Mouse (Mus musculus) intestine, embryonic 16.5 days (tissue): ENCODE measurements around the gene Phkg1. TPM values are rescaled to one million over a fixed set of nuclear protein-coding genes. Genes with fewer than 3 reads are reported as not detected.

Source experiments
- ATAC-seq: fragments of 200-750 bp; cut with Nextera tagmentation; 2 replicates; pipeline ENCODE4 v1.8.0; 2017; ENCODE audit warnings: moderate TSS enrichment, moderate library complexity
- H3K27ac ChIP-seq: fragments of 300-500 bp; sonication (generic); 2 replicates; pipeline ENCODE4 v1.5.1; 2014; ENCODE audit warnings: mild to moderate bottlenecking, low read length
- H3K27me3 ChIP-seq: fragments of 300-500 bp; sonication (generic); replicated peaks from 2 replicates; pipeline ENCODE4 v1.6.1; 2014; ENCODE audit warnings: low read length, control low read depth, mixed read lengths; ENCODE audit not compliant: control insufficient read depth, insufficient read depth
- H3K36me3 ChIP-seq: fragments of 300-500 bp; sonication (generic); 2 replicates; pipeline ENCODE4 v1.6.1; 2014; ENCODE audit warnings: low read length, control low read depth; ENCODE audit not compliant: control insufficient read depth, insufficient read depth
- H3K4me1 ChIP-seq: fragments of 300-500 bp; sonication (generic); 2 replicates; pipeline ENCODE4 v1.6.1; 2014; ENCODE audit warnings: low read length, control low read depth, mixed read lengths; ENCODE audit not compliant: control insufficient read depth, insufficient read depth
- H3K4me2 ChIP-seq: fragments of 300-500 bp; sonication (generic); 2 replicates; pipeline ENCODE4 v1.6.1; 2014; ENCODE audit warnings: low read depth, low read length, control low read depth
- H3K4me3 ChIP-seq: fragments of 300-500 bp; sonication (generic); 2 replicates; pipeline ENCODE4 v1.5.1; 2014; ENCODE audit warnings: mild to moderate bottlenecking, low read length
- H3K9ac ChIP-seq: fragments of 300-500 bp; sonication (generic); 2 replicates; pipeline ENCODE4 v1.6.1; 2014; ENCODE audit warnings: low read depth, low read length
- H3K9me3 ChIP-seq: fragments of 300-500 bp; sonication (generic); 2 replicates; pipeline ENCODE4 v1.6.1; 2016; ENCODE audit warnings: low read length, control low read depth; ENCODE audit not compliant: control insufficient read depth
- WGBS: fragments of 180-500 bp; shearing (Covaris S2); extraction: QIAGEN DNeasy Blood & Tissue Kit; methylation state at CpG from one replicate; pipeline ENCODE4 v1.1.7; 2014; 5-methylcytosine and 5-hydroxymethylcytosine counted together
- polyA plus RNA-seq: library from polyadenylated mRNA; unstranded; fragments of >200 nt; fragmentation: Nextera tagmentation; extraction: Ambion mirVana; gene quantifications from 2 replicates; pipeline ENCODE4 v1.2.1, GENCODE M21; 2015

The Phkg1 gene
- polyA plus RNA-seq, 1 experiment from 2014 or later: 0.11 TPM

DNA sequence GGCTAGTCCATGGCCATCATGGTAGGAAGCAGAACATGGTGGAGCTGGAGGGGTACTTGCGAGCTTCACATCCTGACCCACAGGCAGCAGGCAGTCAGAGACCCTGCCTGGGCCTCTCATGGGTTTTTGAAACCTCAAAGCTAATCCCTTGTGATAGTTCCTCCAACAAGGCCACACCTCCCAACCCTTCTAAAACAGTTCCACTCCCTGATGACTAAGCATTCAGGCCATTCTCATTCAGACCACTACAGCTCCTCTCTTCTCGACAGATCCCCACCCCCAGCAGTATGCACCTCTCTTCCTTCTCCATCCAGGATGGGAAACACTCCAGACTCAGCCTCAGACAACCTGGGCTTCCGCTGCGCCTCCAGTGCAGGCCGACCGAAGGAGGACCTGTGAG, 36.0 kb downstream of the Phkg1 start:
- ATAC-seq: no peak
- Histone ChIP-seq H3K27me3 (no peaks in the 10 kb centered on the region), H3K4me2 (no peak overlapping the region), H3K4me3 (no peak overlapping the region), H3K36me3 (peaks cover 15% of the 10 kb centered on the region), H3K9me3 (no peaks in the 10 kb centered on the region), H3K27ac (no peak overlapping the region), H3K9ac (no peak overlapping the region), H3K4me1 (no peaks in the 10 kb centered on the region; the same call in 1 of the 2 replicates)
- WGBS: 97% methylated on average over 6 of the region's 6 CpGs

DNA sequence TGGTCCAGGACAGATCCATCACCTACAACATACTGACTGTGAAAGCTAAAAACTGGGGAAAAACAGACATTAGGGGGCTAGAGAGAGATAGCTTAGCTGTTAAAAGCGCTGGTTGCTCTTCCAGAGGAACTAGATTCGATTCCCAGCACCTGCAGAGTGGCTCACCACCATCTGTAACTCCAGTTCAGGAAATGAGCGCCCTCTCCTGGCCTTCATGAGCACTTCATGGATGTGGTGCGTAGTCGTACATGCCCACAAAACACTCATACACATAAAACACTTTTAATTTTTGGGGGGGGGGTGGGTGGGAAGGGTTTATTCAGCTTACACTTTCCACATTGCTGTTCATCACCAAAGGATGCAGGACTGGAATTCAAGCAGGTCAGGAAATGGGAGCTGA, 41.9 kb downstream of the Phkg1 start:
- Histone ChIP-seq H3K9ac (no peak overlapping the region), H3K27ac (no peak overlapping the region), H3K4me1 (no peaks in the 10 kb centered on the region), H3K4me2 (no peak overlapping the region), H3K4me3 (no peak overlapping the region), H3K27me3 (no peaks in the 10 kb centered on the region), H3K9me3 (no peaks in the 10 kb centered on the region), H3K36me3 (peaks cover 11% of the 10 kb centered on the region)
- no peak for ATAC-seq
- 86% methylated on average over 5 of the region's 5 CpGs for WGBS

GRCm38 (mm10) chr5:129855163-129855562, 43.2 kb downstream of the Phkg1 start:
- whole genome bisulfite sequencing: 55% methylated on average over 5 of the region's 5 CpGs
- ATAC-seq: no peak
- H3K4me1 ChIP-seq: no peaks in the 10 kb centered on the region
- H3K27me3 ChIP-seq: no peaks in the 10 kb centered on the region
- H3K9me3 ChIP-seq: no peaks in the 10 kb centered on the region
- H3K27ac ChIP-seq: no peak overlapping the region
- H3K4me2 ChIP-seq: no peak overlapping the region
- H3K36me3 ChIP-seq: peaks cover 9% of the 10 kb centered on the region
- H3K4me3 ChIP-seq: no peak overlapping the region
- H3K9ac ChIP-seq: no peak overlapping the region

DNA sequence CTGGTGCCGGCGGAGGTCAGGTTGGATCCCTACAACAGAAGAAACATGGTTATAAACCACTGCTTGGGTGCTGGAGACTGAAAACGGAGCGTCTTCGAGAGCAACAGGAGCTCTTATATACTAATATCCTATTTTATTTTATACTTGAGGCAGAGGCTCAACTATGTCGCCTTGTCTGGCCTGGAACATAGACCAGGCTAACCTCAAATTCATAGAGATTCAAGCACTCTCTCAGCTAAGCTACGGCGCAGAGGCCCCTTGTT, 50.9 kb downstream of the Phkg1 start:
- H3K4me1 ChIP-seq: 0 out of 2 replicates have a peak, but pooled peaks cover 5% of the 10 kb centered on the region
- no peaks in the 10 kb centered on the region for H3K27me3 ChIP-seq
- H3K36me3 ChIP-seq: peaks cover 9% of the 10 kb centered on the region; the same call in 1 of the 2 replicates
- ATAC-seq: no peak
- no peak overlapping the region for H3K27ac ChIP-seq
- H3K4me3 ChIP-seq: peak overlapping the region; percentile 62
- peak overlapping the region; percentile 53 for H3K4me2 ChIP-seq
- no peaks in the 10 kb centered on the region for H3K9me3 ChIP-seq
- H3K9ac ChIP-seq: peak overlapping the region; percentile 75
- WGBS: 32% methylated on average over 8 of the region's 8 CpGs

- no peaks in the 10 kb centered on the region for H3K9me3 ChIP-seq
- peak; percentile 100 for ATAC-seq
- no peaks in the 10 kb centered on the region for H3K27me3 ChIP-seq
- 5% methylated on average over 22 of the region's 22 CpGs for WGBS
- H3K9ac ChIP-seq: peak within 1 kb of the TSS; percentile 75
- 0 out of 2 replicates have a peak, but pooled peaks cover 5% of the 10 kb centered on the region for H3K4me1 ChIP-seq
- H3K27ac ChIP-seq: peak within 1 kb of the TSS; percentile 41
- H3K36me3 ChIP-seq: peaks cover 9% of the 10 kb centered on the region; the same call in 1 of the 2 replicates
- peak within 1 kb of the TSS; percentile 53 for H3K4me2 ChIP-seq
- peak within 1 kb of the TSS; percentile 62 for H3K4me3 ChIP-seq
These were observed 51.4 kb downstream of the Phkg1 start, which contains the start of gene Sumf2 for GRCm38 (mm10) chr5:129846752-129847557. Sumf2 (plus strand) TSS chr5:129846986.

GRCm38 (mm10) chr5:129844848-129845247, 53.5 kb downstream of the Phkg1 start:
- no peak overlapping the region for H3K27ac ChIP-seq
- H3K9ac ChIP-seq: no peak overlapping the region
- 93% methylated on average over 5 of the region's 5 CpGs for WGBS
- no peak overlapping the region for H3K4me2 ChIP-seq
- H3K4me1 ChIP-seq: 0 out of 2 replicates have a peak, but pooled peaks cover 5% of the 10 kb centered on the region
- no peak for ATAC-seq
- no peak overlapping the region for H3K4me3 ChIP-seq
- no peaks in the 10 kb centered on the region for H3K9me3 ChIP-seq
- peaks cover 9% of the 10 kb centered on the region; the same call in 1 of the 2 replicates for H3K36me3 ChIP-seq
- no peaks in the 10 kb centered on the region for H3K27me3 ChIP-seq

Other genes with a start within 250 kb of the Phkg1 start
- gene Zfp11, start 228.4 kb downstream of the Phkg1 start, polyA plus RNA-seq: 2.6 and 3.1 TPM in 2 replicates
- gene Sept14, start 190.0 kb downstream of the Phkg1 start, polyA plus RNA-seq: not detected in 2 replicates
- 183 and 196 TPM in 2 replicates for gene Mrps17, start 183.1 kb downstream of the Phkg1 start, polyA plus RNA-seq
- 73.9 and 80.4 TPM in 2 replicates for gene Nipsnap2, start 173.5 kb downstream of the Phkg1 start, polyA plus RNA-seq
- gene Psph, start 111.1 kb downstream of the Phkg1 start, polyA plus RNA-seq: 48.0 and 57.1 TPM in 2 replicates
- gene Sumf2, start 51.6 kb downstream of the Phkg1 start, polyA plus RNA-seq: 33.4 and 35.3 TPM in 2 replicates
- gene Chchd2, start 11.1 kb downstream of the Phkg1 start, polyA plus RNA-seq: 1,153 and 1,157 TPM in 2 replicates
- 2.2 and 2.4 TPM in 2 replicates for gene Zbed5, start 2.8 kb downstream of the Phkg1 start, polyA plus RNA-seq
- 2.1 and 2.3 TPM in 2 replicates for gene Nupr1l, start 10.0 kb upstream of the Phkg1 start, polyA plus RNA-seq
- 22.1 and 28.8 TPM in 2 replicates for gene Vkorc1l1, start 43.4 kb upstream of the Phkg1 start, polyA plus RNA-seq
- gene Gusb, start 104.5 kb upstream of the Phkg1 start, polyA plus RNA-seq: 110 and 131 TPM in 2 replicates
- 74.1 and 89.4 TPM in 2 replicates for gene Asl, start 130.7 kb upstream of the Phkg1 start, polyA plus RNA-seq
- gene Crcp, start 130.7 kb upstream of the Phkg1 start, polyA plus RNA-seq: 37.2 and 38.7 TPM in 2 replicates
- 46.4 and 51.7 TPM in 2 replicates for gene Tpst1, start 174.8 kb upstream of the Phkg1 start, polyA plus RNA-seq
- 3.7 and 4.1 TPM in 2 replicates for gene Kctd7, start 246.3 kb upstream of the Phkg1 start, polyA plus RNA-seq